Mouse (Mus musculus): ENCODE data around the gene Adam1a.
A peak's percentile ranks its signal among the peaks of the same experiment; 100 is the strongest.

Gene Adam1a

DNA sequence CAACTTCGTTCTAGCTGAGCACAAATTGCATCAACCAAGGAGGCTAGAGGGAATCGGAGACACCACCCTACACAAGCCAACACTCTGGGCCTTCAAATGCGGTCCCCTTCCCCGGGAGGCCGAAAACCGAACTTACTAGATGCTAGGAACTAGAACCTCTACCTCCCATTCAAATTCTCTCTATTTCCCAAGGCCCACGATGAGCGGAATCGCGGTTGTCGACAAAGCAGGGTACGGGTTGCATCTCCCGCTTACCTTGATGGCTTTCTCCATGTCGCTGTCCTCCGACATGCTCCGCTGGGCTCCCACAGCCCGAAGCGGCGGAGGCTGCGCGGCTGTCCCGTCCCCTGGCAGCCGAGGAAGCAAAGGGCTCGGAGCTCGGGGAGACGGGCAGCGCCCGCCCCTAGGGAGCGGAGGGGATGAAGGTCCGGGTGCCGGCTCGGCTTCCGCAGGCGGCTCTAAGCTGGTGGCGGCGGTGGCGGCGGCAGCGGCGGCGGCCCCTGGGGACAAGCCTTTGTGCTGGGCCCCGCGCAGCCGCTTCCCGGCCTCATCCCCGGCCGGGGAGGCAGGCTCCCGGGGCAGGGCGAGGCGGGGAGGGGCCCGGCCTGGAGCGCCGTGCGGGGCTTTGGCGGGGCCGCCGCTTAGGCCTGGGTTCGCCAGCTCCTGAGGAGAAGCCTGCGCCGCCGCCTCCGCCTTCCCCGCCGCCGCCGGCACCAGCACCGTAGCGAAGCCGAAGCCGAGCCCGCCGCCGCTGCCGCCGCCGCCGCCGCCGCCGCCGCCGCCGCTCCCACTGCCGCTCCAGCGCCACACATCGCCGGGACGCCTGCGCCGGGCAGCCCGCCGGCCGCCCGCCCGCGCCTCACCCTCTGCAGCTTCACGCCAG, at the start of gene Adam1a, which contains the start of gene Gm42878:
Gene Adam1a, minus strand, starts transcription at position 573 of the 883 bp plus-strand sequence.
Gene Gm42878, minus strand, starts transcription at position 573 of the 883 bp plus-strand sequence.
- DNase-seq (ENCODE audit: low spot score in 2 of 2) = no peak

DNA sequence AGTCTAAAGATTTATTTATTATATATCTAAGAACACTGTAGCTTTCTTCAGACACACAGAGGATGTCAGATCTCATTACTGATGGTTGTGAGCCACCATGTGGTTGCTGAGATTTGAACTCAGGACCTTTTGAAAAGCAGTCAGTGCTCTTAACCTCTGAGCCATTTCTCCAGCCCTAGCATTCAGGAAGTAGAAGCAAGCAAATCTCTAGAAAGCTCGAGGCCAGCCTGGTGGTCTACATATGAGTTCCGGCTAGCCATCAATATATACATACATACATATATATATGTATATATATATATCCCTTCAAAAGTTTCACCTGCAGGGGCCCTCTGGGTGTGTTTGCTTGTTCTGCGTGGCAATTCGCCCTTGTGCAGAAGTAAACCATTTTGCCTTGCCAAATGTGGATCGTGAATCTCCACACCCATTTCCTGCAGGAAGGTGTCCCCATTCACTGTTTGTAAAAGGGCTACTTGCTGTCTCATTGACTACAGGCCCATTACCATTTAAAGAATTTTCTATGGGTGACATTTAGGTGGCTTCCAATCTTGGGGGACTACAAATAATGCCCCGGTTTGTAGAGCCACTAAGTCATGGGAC, 49.5 kb upstream of the Adam1a start:
- DNase-seq (ENCODE audit: low spot score in 2 of 2) = no peak

GRCm38 (mm10) chr5:121593451-121594401, 48.4 kb upstream of the Adam1a start, which contains the start of gene Aldh2:
Gene Aldh2 (minus strand): TSS chr5:121593824.
- DNase-seq (ENCODE audit: low spot score in 2 of 2) = peak; percentile 57 to 66

- no peak for DNase-seq (ENCODE audit: low spot score in 2 of 2)
Measured at GRCm38 (mm10) chr5:121592816-121593407, 47.6 kb upstream of the Adam1a start.

DNA sequence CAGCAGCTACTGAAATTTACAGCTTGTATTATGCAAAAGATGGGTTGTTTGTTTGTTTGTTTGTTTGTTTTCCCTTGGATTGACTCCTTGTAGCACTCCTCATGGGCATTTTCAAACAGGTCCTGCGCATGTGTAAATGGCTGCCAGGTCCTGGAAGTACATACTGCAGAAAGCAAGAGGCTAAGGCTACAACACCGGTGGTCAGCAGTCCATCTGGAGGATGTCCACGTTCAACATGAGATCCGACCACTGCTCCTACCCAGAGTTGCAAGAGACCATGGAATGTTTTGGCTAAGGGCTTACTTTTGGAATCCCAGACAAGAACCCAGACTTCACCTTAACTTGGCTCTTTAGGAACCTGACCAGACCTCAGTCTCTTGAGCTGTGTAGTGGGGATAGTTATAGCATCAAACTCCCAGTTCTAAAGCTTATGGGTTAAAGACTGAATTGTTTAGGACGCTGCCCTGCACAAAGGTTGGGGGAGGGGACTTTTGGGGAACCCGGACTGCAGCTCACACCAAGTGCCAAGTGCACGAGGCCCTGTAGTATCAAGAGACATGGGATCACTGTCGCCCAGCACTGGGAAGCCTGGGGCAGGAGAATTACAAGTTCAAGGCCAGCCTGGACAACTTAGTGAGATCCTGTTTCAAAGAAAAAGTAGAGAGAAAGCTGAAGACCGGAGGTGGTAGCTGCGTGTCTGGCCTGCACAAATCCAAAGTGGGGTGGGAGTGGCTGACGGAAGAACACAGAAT, 47.0 kb upstream of the Adam1a start:
- DNase-seq (ENCODE audit: low spot score in 2 of 2) = no peak

DNA sequence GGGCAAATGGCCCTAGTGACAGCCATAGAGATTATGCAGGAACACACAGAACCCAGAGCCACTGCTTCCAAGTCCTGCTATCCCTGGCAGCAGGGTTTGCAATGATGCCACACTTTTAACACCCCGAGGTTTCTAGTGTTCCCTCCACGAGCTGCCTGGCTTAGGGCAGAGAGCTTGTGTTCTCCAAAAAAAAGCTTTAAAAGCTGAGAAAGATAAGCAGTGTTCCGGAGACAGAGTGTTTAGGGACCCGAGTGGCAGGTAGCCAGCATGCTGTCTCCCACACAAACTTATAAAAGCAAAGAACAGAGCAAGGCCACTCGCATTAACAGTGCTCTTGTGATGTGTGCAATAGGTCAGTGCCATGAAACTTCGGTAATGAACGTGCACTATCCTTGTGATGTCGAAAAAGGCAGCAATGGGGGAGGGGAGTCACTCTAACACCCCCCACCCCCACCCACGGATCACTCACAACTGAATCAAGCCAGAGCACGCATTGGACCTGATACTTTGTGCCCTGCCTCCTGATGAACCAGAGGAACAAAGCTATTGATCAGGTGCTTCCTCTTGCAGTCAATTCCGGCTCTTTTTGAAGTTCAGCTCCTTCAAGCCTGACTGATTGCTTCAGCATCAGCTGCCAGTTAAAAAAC, 46.3 kb upstream of the Adam1a start:
- DNase-seq (ENCODE audit: low spot score in 2 of 2) = no peak

- no peak for DNase-seq (ENCODE audit: low spot score in 2 of 2)
Measured at GRCm38 (mm10) chr5:121589928-121590327, 44.6 kb upstream of the Adam1a start.

DNA sequence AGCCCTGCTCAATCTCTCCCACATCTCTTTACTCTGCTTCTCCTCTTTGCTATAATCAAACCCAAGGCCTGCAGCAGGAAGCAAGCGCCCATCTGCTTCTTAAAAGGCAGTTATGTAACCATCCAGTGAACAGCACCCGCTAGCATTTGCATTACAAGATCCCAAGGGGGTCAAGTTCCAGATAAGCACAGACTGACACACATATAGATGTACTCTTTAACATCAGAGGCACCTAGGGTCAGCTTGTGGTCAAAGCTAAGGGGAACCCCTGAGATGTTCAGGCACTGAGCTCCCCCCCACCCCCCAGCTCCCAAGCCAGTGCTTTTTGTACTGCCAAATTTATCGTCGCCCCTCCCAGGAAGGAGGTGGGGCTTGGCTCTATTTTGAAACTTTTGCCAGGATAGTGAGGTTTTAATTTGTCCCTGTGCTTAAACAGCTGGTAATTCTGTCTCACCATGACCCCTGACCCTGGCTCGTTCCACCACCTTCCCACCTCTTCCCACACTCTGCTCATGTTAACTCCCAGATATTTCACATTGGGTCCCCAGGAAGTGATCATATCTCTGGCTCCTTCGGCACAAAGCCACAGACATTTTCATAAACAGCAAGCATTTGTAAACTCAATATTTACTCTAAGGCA, 41.2 kb upstream of the Adam1a start:
- peak; percentile 20 to 43 for DNase-seq (ENCODE audit: low spot score in 2 of 2)

DNA sequence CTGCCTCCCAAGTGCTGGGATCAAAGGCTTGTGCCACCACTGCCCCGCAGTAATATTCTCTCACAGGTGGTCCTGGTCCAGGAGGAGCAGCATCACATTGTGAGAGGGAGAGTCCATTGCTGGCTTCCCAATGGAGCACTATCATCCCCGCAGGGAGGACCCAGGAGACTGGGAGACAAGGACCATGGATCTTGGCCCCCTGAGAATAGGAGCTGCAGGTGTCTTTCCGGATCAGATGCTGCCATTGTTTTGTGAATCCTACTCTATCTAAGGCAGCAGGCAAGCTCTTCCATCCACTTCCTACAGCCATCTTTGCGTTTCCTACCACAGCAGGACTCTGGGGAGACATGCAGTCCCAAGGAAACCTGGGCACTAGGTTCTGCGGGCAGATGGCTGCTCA, 40.4 kb upstream of the Adam1a start:
- no peak for DNase-seq (ENCODE audit: low spot score in 2 of 2)

GRCm38 (mm10) chr5:121585005-121585404, 39.7 kb upstream of the Adam1a start:
- DNase-seq (ENCODE audit: low spot score in 2 of 2) = no peak

DNA sequence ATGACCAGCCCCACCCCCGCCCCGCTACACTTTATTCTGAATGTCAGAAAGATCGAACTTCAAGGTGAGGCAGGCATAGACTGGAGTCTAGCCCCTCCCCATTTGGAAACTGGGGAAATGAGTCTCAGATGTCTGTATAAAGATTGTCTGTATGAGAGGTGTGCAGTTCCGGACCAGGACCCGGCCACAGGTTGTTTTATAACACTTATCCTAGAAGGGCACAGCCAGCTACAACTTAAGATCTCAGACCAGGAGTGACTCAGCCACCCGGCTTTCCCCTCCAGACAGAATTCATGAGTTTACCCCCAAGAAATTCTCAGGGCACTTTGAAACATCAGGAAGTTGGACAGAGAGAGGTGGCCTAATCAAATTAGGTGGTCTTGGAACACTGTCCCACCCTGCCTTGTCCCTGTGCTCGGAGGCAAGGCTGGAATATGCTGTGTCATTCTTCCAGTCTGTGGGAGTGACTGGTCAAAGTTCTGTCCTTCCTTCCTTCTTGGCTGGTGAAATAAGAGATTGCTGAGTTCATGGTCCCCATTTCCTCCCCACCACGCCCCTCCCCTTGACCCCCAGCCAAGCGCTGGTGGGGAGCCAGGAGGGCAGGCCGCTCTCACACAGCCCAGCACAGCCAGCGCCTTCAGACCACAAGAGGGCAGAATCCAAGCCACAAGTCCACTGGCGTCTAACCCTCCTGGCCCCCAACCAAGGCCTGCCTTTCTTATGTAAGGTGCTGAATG, 38.7 kb upstream of the Adam1a start:
- DNase-seq (ENCODE audit: low spot score in 2 of 2) = peak; percentile 59 to 65

GRCm38 (mm10) chr5:121581945-121582344, 36.7 kb upstream of the Adam1a start:
- no peak for DNase-seq (ENCODE audit: low spot score in 2 of 2)

DNA sequence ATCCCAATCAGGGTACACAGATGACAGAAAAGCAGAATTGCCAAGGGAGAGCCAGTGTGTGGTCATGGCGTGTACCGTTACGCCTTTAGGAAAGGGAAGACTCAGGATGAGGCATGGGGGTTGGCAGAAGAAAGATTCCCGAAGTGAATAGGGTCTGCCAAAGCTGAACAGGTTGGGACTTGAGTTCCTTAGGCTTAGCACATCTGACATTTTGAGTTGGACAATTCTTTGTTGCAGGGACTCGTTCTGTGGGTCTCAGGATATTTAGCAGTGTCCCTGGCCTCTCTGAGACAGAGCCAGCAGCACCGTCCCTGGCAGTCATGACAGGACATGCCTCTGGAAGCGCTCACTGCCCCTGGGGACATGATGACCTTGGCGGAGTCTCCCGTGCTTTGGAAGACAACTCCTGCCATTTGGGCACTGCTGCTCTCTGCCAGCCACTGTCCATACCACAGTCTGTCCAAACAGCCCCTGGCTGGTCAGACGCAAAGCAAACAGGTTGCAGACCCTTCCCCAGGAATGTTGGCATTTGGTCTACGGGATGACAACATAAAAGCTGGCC, 31.7 kb upstream of the Adam1a start:
- no peak for DNase-seq (ENCODE audit: low spot score in 2 of 2)

- no peak for DNase-seq (ENCODE audit: low spot score in 2 of 2)
Measured at GRCm38 (mm10) chr5:121575867-121576266, 30.6 kb upstream of the Adam1a start.

- DNase-seq (ENCODE audit: low spot score in 2 of 2) = no peak
Measured at GRCm38 (mm10) chr5:121574145-121574544, 28.9 kb upstream of the Adam1a start.

- DNase-seq (ENCODE audit: low spot score in 2 of 2) = no peak
Measured at GRCm38 (mm10) chr5:121570787-121571186, 25.5 kb upstream of the Adam1a start.

DNA sequence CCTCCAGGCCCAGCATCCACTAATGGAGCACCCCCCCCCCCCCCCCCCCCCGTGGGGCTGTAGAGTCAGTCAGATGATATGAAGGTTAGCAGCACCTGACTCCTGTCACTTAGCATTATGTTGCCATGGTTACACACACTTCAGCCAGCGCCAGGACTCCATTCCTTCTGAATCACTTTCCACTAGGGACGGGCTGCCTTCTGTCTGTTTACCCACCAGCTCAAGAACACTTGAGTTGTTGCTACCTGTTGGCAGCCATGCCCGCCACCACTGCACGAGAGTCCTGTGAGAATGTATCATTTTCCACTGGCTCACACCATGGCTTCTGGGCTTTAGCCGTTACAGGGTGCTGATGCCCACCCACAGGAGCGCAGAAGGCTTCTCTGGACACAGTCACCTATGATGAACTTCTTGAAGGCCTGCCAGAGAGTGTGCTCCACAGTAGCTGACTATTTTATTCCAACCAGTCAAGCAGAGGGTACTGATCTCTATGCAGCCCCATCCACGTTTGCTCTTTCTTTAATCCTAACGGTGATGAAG, 24.7 kb upstream of the Adam1a start:
- no peak for DNase-seq (ENCODE audit: low spot score in 2 of 2)

GRCm38 (mm10) chr5:121566035-121566681, 20.9 kb upstream of the Adam1a start:
- no peak for DNase-seq (ENCODE audit: low spot score in 2 of 2)

Measured in frontal cortex, postnatal 14 days (tissue).